In genomic region chr15:6733076-6733475, GRCm38 (mm10) we compare ENCODE assay signal across 15 mouse cellular contexts. TPM values are rescaled to one million over a fixed set of nuclear protein-coding genes. Genes with fewer than 3 reads are reported as not detected.
DNase-seq lines count a peak whose midpoint lies in the region; ATAC-seq lines count a peak whose summit lies in the region.
"Had no signal": no experiment of that assay in that cellular context is flagged by ENCODE, and none has a peak within 500 bp of the region (broad histone marks: within the 10 kb centered on the region; RNA-seq: fewer than 3 reads in every experiment).

No protein-coding gene starts in this region.

- peak; percentile 20 to 21 for DNase-seq in heart, adult 18-20 months
- DNase-seq in heart, adult 8-10 months (ENCODE audit: low spot score), result no peak
- DNase-seq in thymus, postnatal 0 days (ENCODE audit: low spot score), result peak; percentile 37
- DNase-seq in thymus, adult 18-20 months, result no peak
- DNase-seq in adrenal gland, postnatal 10 days, result peak; percentile 17
- no peak for DNase-seq in kidney, postnatal 25 days
- DNase-seq in right cerebral cortex, postnatal 25 days, result no peak
- DNase-seq: B cell, adult 2 months; cerebellum, postnatal 10 days; heart, postnatal 10 days; kidney, adult 18-20 months; kidney, postnatal 36 days; layer of hippocampus, adult 9-11 months; lung, adult 18-20 months had no signal

- ATAC-seq in megakaryocyte progenitor cell, adult 5-6 weeks (replicated peaks; ENCODE audit: poor library complexity), result peak; percentile 66

RNA-seq across cellular contexts. Expression of gene Rictor, which starts 24.9 kb away (rescaled TPM):
- total RNA-seq in heart, adult 18-20 months (2021), result 10 to 100 TPM; 11.6 to 13.1 TPM
- 10 to 100 TPM; 10.3 to 12.8 (median 11.7) TPM for total RNA-seq in heart, adult 8-10 months (2022)
- 60.2 and 75.7 TPM in 2 replicates for polyA plus RNA-seq in thymus, postnatal 0 days (2015; fragmentation: Nextera tagmentation; extraction: Ambion mirVana)
- 10 to 100 TPM; 23.5 to 27.0 TPM for total RNA-seq in adrenal gland, postnatal 10 days (2021)
- 26.0 and 29.8 TPM in 2 replicates for total RNA-seq in megakaryocyte progenitor cell, adult 5-6 weeks (2015)
- 19.4 and 29.6 TPM in 2 replicates for total RNA-seq in megakaryocyte progenitor cell, adult 5-6 weeks (2017)

Comparison
In these comparisons a context has a peak if more than half of its experiments do, and no peak if none do; other contexts are left out.
1. DNase-seq: peak in heart, adult 18-20 months (2 of 2), thymus, postnatal 0 days (single experiment) and adrenal gland, postnatal 10 days (single experiment); none in heart, adult 8-10 months (single experiment), thymus, adult 18-20 months (0 of 2), kidney, postnatal 25 days (0 of 2) and right cerebral cortex, postnatal 25 days (single experiment).